Mouse (Mus musculus): ENCODE data around the gene 4930469K13Rik. TPM values are rescaled to one million over a fixed set of nuclear protein-coding genes. Genes with fewer than 3 reads are reported as not detected.

Gene 4930469K13Rik
- polyA plus RNA-seq, 1 experiment from 2014 or later, result not detected

DNA sequence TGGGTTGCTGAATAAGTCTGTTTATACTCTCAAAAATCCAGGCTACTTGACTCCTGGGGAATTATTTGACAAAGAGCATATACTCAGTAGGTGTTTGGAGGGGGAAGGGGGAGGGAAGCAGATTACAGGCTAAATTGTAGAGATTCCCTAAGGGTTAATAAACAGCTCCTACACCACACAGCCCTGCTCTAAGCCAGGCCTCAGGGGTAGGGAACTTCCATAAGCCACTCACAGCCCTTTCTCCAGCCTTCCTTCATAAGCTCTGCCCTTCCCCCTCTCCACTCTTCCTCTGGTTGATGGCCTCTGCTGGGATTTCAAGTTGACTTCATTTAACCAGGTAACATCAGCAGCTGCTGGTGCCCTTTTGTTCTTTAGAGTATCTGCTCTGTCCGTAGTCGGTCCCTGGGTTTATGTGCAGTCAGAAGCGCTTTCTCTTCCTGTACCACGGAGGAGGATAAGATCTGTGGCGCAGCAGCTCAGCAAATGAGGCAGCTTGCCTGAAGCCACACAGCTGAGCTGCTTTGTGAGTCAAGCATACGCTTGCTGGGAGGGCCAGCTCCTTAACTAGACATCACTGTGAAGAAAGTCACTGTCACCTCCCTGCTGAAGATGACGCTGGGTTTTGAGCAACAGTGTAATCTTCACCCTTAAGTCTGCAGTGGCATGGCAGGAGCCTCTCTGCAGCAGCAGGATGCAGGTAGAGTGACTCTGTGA lies 159.6 kb downstream of the 4930469K13Rik start:
- ATAC-seq, result no peak
- WGBS (ENCODE audit: insufficient replicate concordance), result 31% methylated on average over 7 of the region's 7 CpGs
- H3K27me3 ChIP-seq (ENCODE audit: insufficient read depth, low read length), result no peaks in the 10 kb centered on the region
- TF ChIP-seq EP300 (IDR thresholded peaks at IDR 0.05; ENCODE audit: low read depth), result no peak
- no peak for TF ChIP-seq CTCF (IDR thresholded peaks at IDR 0.05; ENCODE audit: low read depth)
- H3K4me1 ChIP-seq (ENCODE audit: insufficient read depth), result no peaks in the 10 kb centered on the region
- no peak overlapping the region for H3K4me3 ChIP-seq (ENCODE audit: low read depth, low read length)
- H3K36me3 ChIP-seq (replicated peaks; ENCODE audit: insufficient read depth, low read length), result no peaks in the 10 kb centered on the region
- DNase-seq, result no peak
- no peak overlapping the region for H3K4me2 ChIP-seq (ENCODE audit: low read depth, low read length)
- H3K9ac ChIP-seq (replicated peaks), result no peak overlapping the region
- no peak overlapping the region for H3K27ac ChIP-seq (ENCODE audit: low read depth)
- no peaks in the 10 kb centered on the region for H3K9me3 ChIP-seq (ENCODE audit: low read length)

GRCm38 (mm10) chr11:33937641-33938040 lies 160.7 kb downstream of the 4930469K13Rik start:
- no peaks in the 10 kb centered on the region for H3K27me3 ChIP-seq (ENCODE audit: insufficient read depth, low read length)
- H3K36me3 ChIP-seq (replicated peaks; ENCODE audit: insufficient read depth, low read length), result no peaks in the 10 kb centered on the region
- H3K9me3 ChIP-seq (ENCODE audit: low read length), result no peaks in the 10 kb centered on the region
- 76% methylated on average over 8 of the region's 8 CpGs for WGBS (ENCODE audit: insufficient replicate concordance)
- no peak overlapping the region for H3K4me3 ChIP-seq (ENCODE audit: low read depth, low read length)
- H3K4me1 ChIP-seq (ENCODE audit: insufficient read depth), result no peaks in the 10 kb centered on the region
- ATAC-seq, result no peak
- no peak overlapping the region for H3K9ac ChIP-seq (replicated peaks)
- DNase-seq, result no peak
- no peak for TF ChIP-seq EP300 (IDR thresholded peaks at IDR 0.05; ENCODE audit: low read depth)
- no peak for TF ChIP-seq CTCF (IDR thresholded peaks at IDR 0.05; ENCODE audit: low read depth)
- H3K27ac ChIP-seq (ENCODE audit: low read depth), result no peak overlapping the region
- no peak overlapping the region for H3K4me2 ChIP-seq (ENCODE audit: low read depth, low read length)

GRCm38 (mm10) chr11:33934286-33934685 lies 164.1 kb downstream of the 4930469K13Rik start:
- Histone ChIP-seq H3K4me1 (ENCODE audit: insufficient read depth) (peaks cover 5% of the 10 kb centered on the region), H3K4me2 (ENCODE audit: low read depth, low read length) (no peak overlapping the region), H3K36me3 (replicated peaks; ENCODE audit: insufficient read depth, low read length) (no peaks in the 10 kb centered on the region), H3K27ac (ENCODE audit: low read depth) (no peak overlapping the region), H3K4me3 (ENCODE audit: low read depth, low read length) (no peak overlapping the region), H3K27me3 (ENCODE audit: insufficient read depth, low read length) (no peaks in the 10 kb centered on the region), H3K9me3 (ENCODE audit: low read length) (no peaks in the 10 kb centered on the region), H3K9ac (replicated peaks) (no peak overlapping the region)
- TF ChIP-seq CTCF (IDR thresholded peaks at IDR 0.05; ENCODE audit: low read depth) (peak; percentile 57), EP300 (IDR thresholded peaks at IDR 0.05; ENCODE audit: low read depth) (no peak)
- 70% methylated on average over 9 of the region's 9 CpGs for WGBS (ENCODE audit: insufficient replicate concordance)
- ATAC-seq, result no peak
- no peak for DNase-seq

- peak overlapping the region; percentile 36; the same call in 1 of the 2 replicates for H3K4me2 ChIP-seq (ENCODE audit: low read depth, low read length)
- H3K36me3 ChIP-seq (replicated peaks; ENCODE audit: insufficient read depth, low read length), result no peaks in the 10 kb centered on the region
- H3K9ac ChIP-seq (replicated peaks), result no peak overlapping the region
- H3K27me3 ChIP-seq (ENCODE audit: insufficient read depth, low read length), result no peaks in the 10 kb centered on the region
- peaks cover 5% of the 10 kb centered on the region for H3K4me1 ChIP-seq (ENCODE audit: insufficient read depth)
- ATAC-seq, result no peak
- TF ChIP-seq CTCF (IDR thresholded peaks at IDR 0.05; ENCODE audit: low read depth), result no peak
- no peak for TF ChIP-seq EP300 (IDR thresholded peaks at IDR 0.05; ENCODE audit: low read depth)
- no peak overlapping the region for H3K4me3 ChIP-seq (ENCODE audit: low read depth, low read length)
- H3K9me3 ChIP-seq (ENCODE audit: low read length), result no peaks in the 10 kb centered on the region
- H3K27ac ChIP-seq (ENCODE audit: low read depth), result no peak overlapping the region
- WGBS (ENCODE audit: insufficient replicate concordance), result 41% methylated on average over 18 of the region's 18 CpGs
- no peak for DNase-seq
Observed at GRCm38 (mm10) chr11:33932386-33933111, 165.8 kb downstream of the 4930469K13Rik start.

GRCm38 (mm10) chr11:33931836-33932385 lies 166.4 kb downstream of the 4930469K13Rik start:
- Histone ChIP-seq H3K27ac (ENCODE audit: low read depth) (no peak overlapping the region), H3K4me1 (ENCODE audit: insufficient read depth) (peaks cover 5% of the 10 kb centered on the region), H3K27me3 (ENCODE audit: insufficient read depth, low read length) (no peaks in the 10 kb centered on the region), H3K4me2 (ENCODE audit: low read depth, low read length) (peak overlapping the region; percentile 36; the same call in 1 of the 2 replicates), H3K36me3 (replicated peaks; ENCODE audit: insufficient read depth, low read length) (no peaks in the 10 kb centered on the region), H3K9me3 (ENCODE audit: low read length) (no peaks in the 10 kb centered on the region), H3K9ac (replicated peaks) (no peak overlapping the region), H3K4me3 (ENCODE audit: low read depth, low read length) (no peak overlapping the region)
- 10% methylated on average over 9 of the region's 10 CpGs for WGBS (ENCODE audit: insufficient replicate concordance)
- TF ChIP-seq CTCF (IDR thresholded peaks at IDR 0.05; ENCODE audit: low read depth), result no peak
- no peak for TF ChIP-seq EP300 (IDR thresholded peaks at IDR 0.05; ENCODE audit: low read depth)
- DNase-seq (peak; percentile 78), ATAC-seq (0 out of 2 replicates have a peak, but pooled peaks have one; percentile 29)

DNA sequence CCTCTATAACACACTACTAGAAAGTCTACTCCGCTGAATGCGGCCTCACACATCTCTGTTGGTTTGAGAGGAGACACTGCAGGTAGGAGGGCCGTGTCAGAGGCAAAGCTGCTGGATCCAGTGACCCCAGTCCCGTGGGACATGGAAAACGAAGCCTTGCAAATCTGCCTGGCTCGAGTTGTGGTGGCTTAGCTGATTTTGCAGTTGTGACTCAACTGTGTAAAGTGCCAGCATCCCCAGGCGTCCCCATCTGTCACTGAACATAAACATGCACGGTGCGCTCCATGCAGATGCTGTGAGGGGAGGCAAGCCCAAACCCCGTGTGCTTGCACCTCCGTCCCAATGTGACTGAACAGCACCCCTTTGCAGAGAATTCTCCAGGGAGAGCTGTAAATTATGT lies 168.9 kb downstream of the 4930469K13Rik start:
- no peak for ATAC-seq
- H3K4me2 ChIP-seq (ENCODE audit: low read depth, low read length), result no peak overlapping the region
- H3K36me3 ChIP-seq (replicated peaks; ENCODE audit: insufficient read depth, low read length), result no peaks in the 10 kb centered on the region
- 70% methylated on average over 11 of the region's 11 CpGs for WGBS (ENCODE audit: insufficient replicate concordance)
- H3K27ac ChIP-seq (ENCODE audit: low read depth), result no peak overlapping the region
- no peak for TF ChIP-seq EP300 (IDR thresholded peaks at IDR 0.05; ENCODE audit: low read depth)
- no peak for TF ChIP-seq CTCF (IDR thresholded peaks at IDR 0.05; ENCODE audit: low read depth)
- no peaks in the 10 kb centered on the region for H3K9me3 ChIP-seq (ENCODE audit: low read length)
- H3K9ac ChIP-seq (replicated peaks), result no peak overlapping the region
- no peak overlapping the region for H3K4me3 ChIP-seq (ENCODE audit: low read depth, low read length)
- H3K27me3 ChIP-seq (ENCODE audit: insufficient read depth, low read length), result no peaks in the 10 kb centered on the region
- DNase-seq, result no peak
- H3K4me1 ChIP-seq (ENCODE audit: insufficient read depth), result peaks cover 8% of the 10 kb centered on the region
